Mouse (Mus musculus): Measurements from ENCODE around the gene Sik3. TPM values are rescaled to one million over a fixed set of nuclear protein-coding genes. Genes with fewer than 3 reads are reported as not detected.

Sik3 gene
- total RNA-seq, 2 experiments from 2014 or later = 95.0 to 103 TPM

Other genes with a start within 250 kb of the Sik3 start
- gene Cep164, start 184.1 kb upstream of the Sik3 start, total RNA-seq (2021) = 10 to 100 TPM; 15.0 to 15.4 TPM
- 100 to 1,000 TPM; 108 to 111 TPM for gene Bace1, start 174.2 kb upstream of the Sik3 start, total RNA-seq (2021)
- 10 to 100 TPM; 19.7 to 20.3 TPM for gene Pcsk7, start 106.3 kb upstream of the Sik3 start, total RNA-seq (2021)
- 10 to 100 TPM; 74.5 to 75.5 TPM for gene Rnf214, start 105.9 kb upstream of the Sik3 start, total RNA-seq (2021)
- 10 to 100 TPM; 13.1 to 16.2 TPM for gene Tagln, start 76.8 kb upstream of the Sik3 start, total RNA-seq (2021)
- 100 to 1,000 TPM; 112 to 116 TPM for gene Sidt2, start 57.6 kb upstream of the Sik3 start, total RNA-seq (2021)
- 100 to 1,000 TPM; 212 to 230 TPM for gene Pafah1b2, start 130 bp upstream of the Sik3 start, total RNA-seq (2021)
- gene Apoa1, start 215.8 kb downstream of the Sik3 start, total RNA-seq (2021) = under 1 TPM in 1 of 2 experiments, not detected in 1; 0.57 TPM
- under 1 TPM in 1 of 2 experiments, not detected in 1; 0.92 TPM for gene Apoc3, start 222.8 kb downstream of the Sik3 start, total RNA-seq (2021)
- not detected for gene Apoa4, start 227.9 kb downstream of the Sik3 start, total RNA-seq (2021)